Mouse (Mus musculus) heart, postnatal 10 days (tissue): ENCODE data around the gene Haspin. TPM values are rescaled to one million over a fixed set of nuclear protein-coding genes. Genes with fewer than 3 reads are reported as not detected.

Experiments
- DNase-seq, 2 experiments: peaks; one replicate each; pipeline ENCODE4 v3.0.0; 2021
- intact Hi-C: fragments of 180-260 bp; cut with DNase I; formaldehyde crosslinking; loops from one replicate; pipeline ENCODE4 v1.15.1; 2025
- total RNA-seq, 2 experiments: library from RNA; stranded (reverse); gene quantifications; 2 replicates each; pipeline ENCODE4 v1.2.3; 2021

Gene Haspin
- total RNA-seq, 2 experiments from 2014 or later, result 2.4 TPM

DNA sequence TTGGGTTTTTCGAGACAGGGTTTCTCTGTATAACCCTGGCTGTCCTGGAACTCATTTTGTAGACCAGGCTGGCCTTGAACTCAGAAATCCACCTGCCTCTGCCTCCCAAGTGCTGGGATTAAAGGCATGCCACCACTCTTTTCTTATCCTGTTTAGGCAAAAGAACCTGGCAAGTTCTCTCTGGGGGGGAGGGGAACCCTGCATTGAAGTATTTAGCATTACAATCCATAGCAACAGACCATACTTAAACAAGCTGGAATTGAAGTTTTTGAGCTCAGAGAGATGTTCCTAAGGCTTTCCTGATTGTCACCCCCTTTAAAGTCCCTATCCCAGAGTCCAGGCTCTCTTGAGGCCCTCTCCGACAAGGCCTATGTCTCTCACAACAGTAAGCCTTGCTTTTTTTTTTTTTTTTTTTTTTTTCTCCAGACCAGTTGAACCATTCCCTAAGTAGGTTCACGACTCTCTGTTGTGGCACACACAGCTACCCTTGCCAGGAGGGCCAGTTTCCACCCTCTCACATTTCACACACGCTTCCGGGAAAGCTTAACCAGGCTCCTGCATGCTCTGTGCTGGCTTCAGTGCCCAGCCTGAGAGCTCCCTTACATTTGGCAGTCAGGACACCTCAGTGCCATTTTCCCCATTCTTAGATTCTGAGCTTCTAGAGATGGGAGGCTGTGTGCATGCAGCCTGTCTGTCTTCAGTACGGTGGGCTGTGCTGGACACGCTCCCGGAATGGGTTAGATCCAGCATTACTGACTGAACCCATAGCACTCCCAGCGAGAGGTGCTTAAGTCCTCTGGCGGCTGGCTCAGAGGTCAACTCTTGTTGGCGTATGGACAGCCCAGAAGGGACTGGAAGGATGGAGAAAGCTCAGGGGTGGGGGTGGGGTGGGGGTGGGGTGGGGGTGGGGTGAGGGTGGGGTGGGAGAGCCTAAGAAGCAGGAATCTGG lies 8.2 kb upstream of the Haspin start:
- DNase-seq, result no peak
- intact Hi-C loops, result no loop called here

DNA sequence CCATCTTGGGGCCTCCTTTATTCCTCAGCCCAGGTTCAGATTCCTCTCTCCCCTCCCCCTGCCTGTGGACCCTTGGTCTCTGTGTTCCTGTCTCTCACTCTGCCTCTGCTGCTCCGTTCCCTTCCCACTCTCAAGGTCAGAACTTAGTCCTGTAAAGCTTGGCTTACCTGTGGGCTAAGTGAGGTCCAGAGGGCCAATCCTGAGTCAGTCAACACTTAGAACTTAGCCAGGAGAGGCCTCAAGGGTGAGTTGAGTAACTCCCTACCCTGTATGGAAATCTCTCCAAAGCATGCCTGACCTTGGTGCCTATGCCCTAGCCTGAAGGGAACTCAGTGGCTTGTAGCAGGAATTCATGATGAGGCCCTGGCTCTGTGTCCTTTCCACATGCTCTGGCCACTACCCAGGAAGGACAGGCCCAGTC lies 6.2 kb upstream of the Haspin start:
- intact Hi-C loops, result no loop called here
- DNase-seq, result peak; percentile 15 to 22

DNA sequence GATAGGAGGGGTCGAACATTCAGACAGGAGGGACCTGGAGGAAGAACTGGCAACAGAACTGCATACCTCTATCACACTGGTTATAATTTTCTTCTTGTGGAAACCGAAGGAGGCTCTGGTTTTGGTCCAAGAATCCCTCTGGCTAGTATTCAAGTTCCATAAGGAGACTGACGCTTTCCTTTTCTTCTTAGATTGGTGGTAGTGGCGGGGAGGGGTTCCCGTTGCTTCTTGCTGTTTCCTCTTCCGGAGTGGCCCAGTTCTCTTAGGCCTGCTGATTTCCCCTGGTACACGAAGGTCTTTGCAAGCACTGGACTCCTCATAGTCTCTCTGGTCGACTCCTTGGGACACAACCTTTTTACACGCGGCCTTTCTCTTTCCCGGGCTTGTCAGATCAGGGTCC lies 978 bp downstream of the Haspin start:
- DNase-seq, result peak; percentile 8 to 20
- intact Hi-C loops, result no loop called here

GRCm38 (mm10) chr11:73136587-73136986 lies 1.5 kb downstream of the Haspin start:
- no peak for DNase-seq
- intact Hi-C loops, result no loop called here

- intact Hi-C loops, result no loop called here
These were observed 3.9 kb downstream of the Haspin start for GRCm38 (mm10) chr11:73134222-73134621.

GRCm38 (mm10) chr11:73132999-73133398 lies 5.1 kb downstream of the Haspin start:
- DNase-seq, result no peak
- intact Hi-C loops, result no loop called here

More at GRCm38 (mm10) chr11:73134222-73134621, 3.9 kb downstream of the Haspin start:
- DNase-seq, result no peak

GRCm38 (mm10) chr11:73131020-73131419 lies 7.1 kb downstream of the Haspin start:
- DNase-seq, result peak; percentile 45 to 49
- intact Hi-C loops, result no loop called here

- intact Hi-C loops, result no loop called here
- DNase-seq, result no peak
These were observed 11.6 kb downstream of the Haspin start for GRCm38 (mm10) chr11:73126495-73126894.

DNA sequence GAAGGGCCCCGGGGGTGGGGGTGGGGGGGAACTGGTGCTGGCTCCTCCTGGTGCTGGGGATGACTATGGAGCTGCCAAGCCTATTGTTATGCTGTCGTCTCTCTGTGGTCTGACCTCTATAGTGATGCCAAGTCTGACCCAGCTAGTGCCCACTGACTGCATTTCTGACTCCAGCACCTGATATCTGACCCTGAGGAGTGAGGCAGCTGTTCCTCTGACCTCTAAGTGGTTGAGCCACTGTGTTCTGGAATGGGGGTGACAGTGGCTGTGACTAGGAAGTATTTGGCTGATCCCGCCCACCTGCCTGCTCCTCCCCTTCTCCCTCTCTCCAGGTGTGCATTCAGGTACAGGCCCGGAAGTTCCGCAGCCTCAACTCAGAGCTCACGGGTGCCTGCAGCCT lies 26.7 kb downstream of the Haspin start:
- DNase-seq, result no peak
- intact Hi-C loops, result no loop called here

- intact Hi-C loops, result loop anchor here (5.0 kb wide), 1 partner anchor 103 kb away; no protein-coding TSS in a partner anchor
- no peak for DNase-seq
These were observed 28.2 kb downstream of the Haspin start for GRCm38 (mm10) chr11:73109941-73110340.

GRCm38 (mm10) chr11:73108898-73109625 lies 29.0 kb downstream of the Haspin start:
- DNase-seq, result peak; percentile 16 to 21
- intact Hi-C loops, result loop anchor here (5.0 kb wide), 1 partner anchor 102 kb away; no protein-coding TSS in a partner anchor

GRCm38 (mm10) chr11:73108195-73108897 lies 29.7 kb downstream of the Haspin start:
- intact Hi-C loops, result loop anchor here (5.0 kb wide), 1 partner anchor 101 kb away; no protein-coding TSS in a partner anchor
- no peak for DNase-seq

GRCm38 (mm10) chr11:73107358-73107757 lies 30.7 kb downstream of the Haspin start:
- intact Hi-C loops, result loop anchor here (2.0 to 5.0 kb wide), 2 partner anchors 35 to 100 kb away; no protein-coding TSS in a partner anchor
- DNase-seq, result peak; percentile 36 to 66

DNA sequence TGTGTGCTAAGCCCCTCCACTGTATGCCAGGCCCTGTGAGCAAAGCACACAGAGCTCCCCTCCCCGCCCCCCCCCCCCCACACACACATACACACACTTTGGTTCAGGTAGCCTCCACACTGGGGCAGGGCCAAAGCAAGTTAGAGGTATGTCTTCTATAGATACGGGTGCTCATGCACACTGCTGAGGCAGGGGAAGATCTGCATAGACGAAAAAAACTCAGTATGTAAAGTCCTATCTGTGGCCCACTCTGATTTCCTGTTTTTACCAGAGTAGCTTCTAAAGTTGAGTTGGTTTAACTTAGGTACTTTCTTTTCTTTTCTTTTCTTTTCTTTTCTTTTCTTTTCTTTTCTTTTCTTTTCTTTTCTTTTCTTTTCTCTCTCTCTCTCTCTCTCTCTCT lies 32.8 kb downstream of the Haspin start:
- intact Hi-C loops, result loop anchor here (5.0 kb wide), 1 partner anchor 98 kb away; no protein-coding TSS in a partner anchor
- DNase-seq, result no peak

DNA sequence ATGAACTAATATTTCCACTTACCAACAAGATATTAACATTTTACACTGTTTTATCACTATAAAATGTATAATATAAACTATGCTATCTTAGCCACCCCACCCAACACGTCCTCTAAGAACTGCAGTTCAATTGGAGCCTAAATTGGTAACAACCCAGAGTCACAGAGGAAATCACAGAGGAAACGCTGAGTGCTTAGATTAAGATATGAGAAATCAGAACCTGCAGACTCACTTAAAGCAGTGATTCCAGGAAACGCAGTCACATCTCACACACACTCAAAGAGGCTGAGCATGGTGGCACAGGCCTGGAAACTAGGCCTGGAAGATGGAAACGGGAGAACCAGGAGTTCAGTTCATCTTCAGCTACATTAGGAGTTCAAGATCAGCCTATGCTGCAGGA lies 36.8 kb downstream of the Haspin start:
- DNase-seq, result no peak
- intact Hi-C loops, result no loop called here

- intact Hi-C loops, result no loop called here
- no peak for DNase-seq
These were observed 37.9 kb downstream of the Haspin start for GRCm38 (mm10) chr11:73099976-73100750.

- DNase-seq, result no peak
- intact Hi-C loops, result no loop called here
These were observed 39.2 kb downstream of the Haspin start for GRCm38 (mm10) chr11:73098860-73099259.

GRCm38 (mm10) chr11:73094231-73094995 lies 43.7 kb downstream of the Haspin start:
- intact Hi-C loops, result no loop called here
- DNase-seq, result no peak

DNA sequence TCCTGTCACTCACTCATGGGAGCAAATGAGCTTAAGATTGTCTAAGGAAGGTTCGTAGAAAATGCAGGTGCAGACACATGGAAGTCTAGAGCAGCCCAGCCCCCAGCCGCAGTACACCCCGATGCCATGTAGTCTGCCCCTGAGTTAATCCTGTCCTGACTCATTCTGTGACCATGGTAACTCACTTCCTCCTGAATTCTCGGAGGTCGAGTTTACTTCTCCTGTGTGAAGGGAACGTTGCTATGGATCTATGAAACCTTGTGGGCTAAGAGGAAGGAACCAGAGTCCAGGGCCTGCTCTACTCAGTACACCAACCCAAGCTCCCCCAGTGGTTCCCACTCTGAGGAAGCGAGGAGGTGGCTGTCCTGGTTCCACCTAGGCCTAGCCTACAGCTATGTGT lies 45.2 kb downstream of the Haspin start:
- intact Hi-C loops, result no loop called here
- no peak for DNase-seq
